Mouse (Mus musculus): Measurements from ENCODE around the gene Cnih2. TPM values are rescaled to one million over a fixed set of nuclear protein-coding genes. Genes with fewer than 3 reads are reported as not detected.

Cnih2 gene
- total and polyA plus RNA-seq, 3 experiments = 0.70 TPM; not detected in 2

DNA sequence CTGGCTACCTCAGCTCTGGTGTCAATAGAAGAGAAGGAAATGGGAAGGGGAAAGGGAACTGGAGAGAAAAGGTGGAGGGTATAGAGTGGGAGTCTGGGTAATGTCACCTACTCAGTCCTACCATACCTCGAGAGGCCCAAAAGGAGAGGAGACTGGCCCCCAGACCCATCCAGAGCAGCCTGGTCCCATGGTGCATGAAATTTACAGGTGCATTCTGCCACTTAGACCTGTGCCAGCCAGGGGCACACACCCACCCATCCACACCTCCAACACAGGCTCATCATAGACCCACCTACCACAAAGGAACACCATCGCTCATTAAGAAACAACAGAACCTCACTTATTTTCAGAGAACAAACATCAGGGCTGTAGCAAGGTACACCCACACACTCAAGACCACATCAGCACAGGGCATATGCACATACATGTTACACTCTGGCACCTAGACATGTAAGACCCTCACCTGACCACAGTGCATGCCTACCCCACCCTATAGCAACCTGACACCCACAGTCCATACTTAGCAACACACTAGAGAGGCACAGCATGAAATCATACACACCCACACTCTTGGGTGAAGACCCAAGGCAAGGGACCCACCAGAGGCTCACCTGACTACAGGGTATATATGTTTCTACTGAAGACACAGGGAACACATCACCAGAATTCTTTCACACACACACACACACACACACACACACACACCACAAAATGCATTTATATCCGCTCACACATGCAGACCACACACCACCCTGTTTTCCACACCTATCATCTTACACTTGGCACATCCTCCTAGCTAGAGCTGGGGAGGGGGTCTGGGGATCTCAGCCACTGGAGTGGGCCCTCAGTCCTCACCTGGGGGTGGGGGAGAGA is 14.1 kb downstream of the Cnih2 start:
- no peak for TF ChIP-seq CTCF (IDR thresholded peaks at IDR 0.05)
- TF ChIP-seq EP300 (IDR thresholded peaks at IDR 0.05; ENCODE audit: insufficient read depth, low read depth, low read length) = no peak
- TF ChIP-seq POLR2A (IDR thresholded peaks at IDR 0.05; ENCODE audit: insufficient read depth, low read depth, low read length) = no peak
- H3K79me2 ChIP-seq (replicated peaks; ENCODE audit: control insufficient read depth, insufficient read depth, low read length) = no peaks in the 10 kb centered on the region
- 67% methylated on average over 3 of the region's 3 CpGs for WGBS
- H3K4me1 ChIP-seq (ENCODE audit: control insufficient read depth, insufficient read depth, low read length) = peaks cover 5% of the 10 kb centered on the region
- H3K9ac ChIP-seq (ENCODE audit: low read depth, low read length) = no peak overlapping the region
- no peak overlapping the region for H3K27ac ChIP-seq
- H3K4me3 ChIP-seq = no peak overlapping the region
- H3K27me3 ChIP-seq (ENCODE audit: control insufficient read depth, insufficient read depth, low read length) = peaks cover 11% of the 10 kb centered on the region; the same call in 1 of the 2 replicates
- intact Hi-C loops (cut with DNase I) = no loop called here
- H3K36me3 ChIP-seq (ENCODE audit: control insufficient read depth, insufficient read depth, low read length) = no peaks in the 10 kb centered on the region
- DNase-seq = no peak

GRCm38 (mm10) chr19:5082596-5082995 is 15.7 kb downstream of the Cnih2 start:
- Histone ChIP-seq H3K36me3 (ENCODE audit: control insufficient read depth, insufficient read depth, low read length) (no peaks in the 10 kb centered on the region), H3K4me1 (ENCODE audit: control insufficient read depth, insufficient read depth, low read length) (peaks cover 2% of the 10 kb centered on the region), H3K4me3 (no peak overlapping the region), H3K79me2 (replicated peaks; ENCODE audit: control insufficient read depth, insufficient read depth, low read length) (no peaks in the 10 kb centered on the region), H3K27ac (no peak overlapping the region), H3K9ac (ENCODE audit: low read depth, low read length) (no peak overlapping the region), H3K27me3 (ENCODE audit: control insufficient read depth, insufficient read depth, low read length) (peaks cover 11% of the 10 kb centered on the region; the same call in 1 of the 2 replicates)
- WGBS = 71% methylated on average over 24 of the region's 24 CpGs
- intact Hi-C loops (cut with DNase I) = no loop called here
- TF ChIP-seq CTCF (IDR thresholded peaks at IDR 0.05) (no peak), POLR2A (IDR thresholded peaks at IDR 0.05; ENCODE audit: insufficient read depth, low read depth, low read length) (no peak), EP300 (IDR thresholded peaks at IDR 0.05; ENCODE audit: insufficient read depth, low read depth, low read length) (no peak)
- DNase-seq = no peak

DNA sequence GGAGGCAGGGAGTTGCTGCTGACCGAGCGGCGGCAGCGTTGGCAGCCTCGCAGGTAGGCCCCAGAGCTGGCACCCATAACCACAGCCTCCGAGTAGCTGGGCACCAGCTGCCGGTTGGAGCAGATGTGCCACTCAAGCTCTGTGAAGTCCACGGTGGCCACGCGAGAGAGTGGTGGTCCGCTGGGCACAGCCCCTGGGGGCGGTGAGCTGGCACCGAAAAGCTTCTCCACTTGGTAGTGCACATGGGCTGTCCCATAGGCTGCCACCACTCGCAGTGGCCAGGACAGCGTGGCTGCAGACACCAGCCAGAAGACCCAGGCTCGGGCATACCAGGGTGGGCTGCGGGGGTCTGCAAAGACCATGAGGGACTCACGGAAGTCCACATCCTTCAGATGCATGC is 16.3 kb downstream of the Cnih2 start:
- Histone ChIP-seq H3K27me3 (ENCODE audit: control insufficient read depth, insufficient read depth, low read length) (peaks cover 11% of the 10 kb centered on the region; the same call in 1 of the 2 replicates), H3K36me3 (ENCODE audit: control insufficient read depth, insufficient read depth, low read length) (no peaks in the 10 kb centered on the region), H3K4me1 (ENCODE audit: control insufficient read depth, insufficient read depth, low read length) (no peaks in the 10 kb centered on the region), H3K4me3 (no peak overlapping the region), H3K9ac (ENCODE audit: low read depth, low read length) (no peak overlapping the region), H3K27ac (no peak overlapping the region), H3K79me2 (replicated peaks; ENCODE audit: control insufficient read depth, insufficient read depth, low read length) (no peaks in the 10 kb centered on the region)
- TF ChIP-seq POLR2A (IDR thresholded peaks at IDR 0.05; ENCODE audit: insufficient read depth, low read depth, low read length) = no peak
- no peak for TF ChIP-seq CTCF (IDR thresholded peaks at IDR 0.05)
- no peak for TF ChIP-seq EP300 (IDR thresholded peaks at IDR 0.05; ENCODE audit: insufficient read depth, low read depth, low read length)
- 67% methylated on average over 18 of the region's 18 CpGs for WGBS
- no peak for DNase-seq
- intact Hi-C loops (cut with DNase I) = no loop called here

DNA sequence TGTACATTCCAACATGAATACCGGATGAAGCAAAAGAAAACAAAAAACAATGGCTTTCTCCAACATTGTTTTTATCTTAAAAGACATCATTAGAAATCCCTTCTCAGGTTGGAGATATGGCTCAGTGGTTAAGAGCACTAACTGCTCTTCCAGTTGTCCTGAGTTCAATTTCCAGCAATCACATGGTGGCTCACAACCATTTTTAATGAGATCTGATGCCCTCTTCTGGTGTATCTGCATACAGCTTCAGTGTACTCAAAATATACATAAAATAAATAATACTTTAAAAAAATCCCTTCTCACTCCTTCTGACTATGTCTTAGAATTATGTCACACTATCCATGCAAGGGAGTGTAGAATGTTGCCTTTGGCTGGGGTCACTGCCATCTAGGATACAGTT is 19.0 kb downstream of the Cnih2 start:
- no peaks in the 10 kb centered on the region for H3K4me1 ChIP-seq (ENCODE audit: control insufficient read depth, insufficient read depth, low read length)
- intact Hi-C loops (cut with DNase I) = no loop called here
- H3K36me3 ChIP-seq (ENCODE audit: control insufficient read depth, insufficient read depth, low read length) = no peaks in the 10 kb centered on the region
- no peaks in the 10 kb centered on the region for H3K79me2 ChIP-seq (replicated peaks; ENCODE audit: control insufficient read depth, insufficient read depth, low read length)
- H3K27me3 ChIP-seq (ENCODE audit: control insufficient read depth, insufficient read depth, low read length) = peaks cover 4% of the 10 kb centered on the region; the same call in 1 of the 2 replicates
- DNase-seq = no peak
- no peak overlapping the region for H3K9ac ChIP-seq (ENCODE audit: low read depth, low read length)
- no peak overlapping the region for H3K27ac ChIP-seq
- no peak for TF ChIP-seq POLR2A (IDR thresholded peaks at IDR 0.05; ENCODE audit: insufficient read depth, low read depth, low read length)
- peak; percentile 39 for TF ChIP-seq CTCF (IDR thresholded peaks at IDR 0.05)
- 89% methylated on average over 1 of the region's 1 CpGs for WGBS
- no peak overlapping the region for H3K4me3 ChIP-seq

- DNase-seq = no peak
- no peaks in the 10 kb centered on the region for H3K36me3 ChIP-seq (ENCODE audit: control insufficient read depth, insufficient read depth, low read length)
- H3K27ac ChIP-seq = no peak overlapping the region
- H3K79me2 ChIP-seq (replicated peaks; ENCODE audit: control insufficient read depth, insufficient read depth, low read length) = no peaks in the 10 kb centered on the region
- intact Hi-C loops (cut with DNase I) = loop anchor here (1.0 to 2.0 kb wide), 3 partner anchors 17 to 57 kb away; partner anchors contain the start of gene Rin1
- no peaks in the 10 kb centered on the region for H3K27me3 ChIP-seq (ENCODE audit: control insufficient read depth, insufficient read depth, low read length)
- TF ChIP-seq POLR2A (IDR thresholded peaks at IDR 0.05; ENCODE audit: insufficient read depth, low read depth, low read length) (no peak), EP300 (IDR thresholded peaks at IDR 0.05; ENCODE audit: insufficient read depth, low read depth, low read length) (no peak), CTCF (IDR thresholded peaks at IDR 0.05) (no peak)
- WGBS = 32% methylated on average over 5 of the region's 5 CpGs
- no peak overlapping the region for H3K4me3 ChIP-seq
- no peak overlapping the region for H3K9ac ChIP-seq (ENCODE audit: low read depth, low read length)
- H3K4me1 ChIP-seq (ENCODE audit: control insufficient read depth, insufficient read depth, low read length) = peaks cover 3% of the 10 kb centered on the region
Observed at GRCm38 (mm10) chr19:5073518-5073917, 24.8 kb downstream of the Cnih2 start.

GRCm38 (mm10) chr19:5073028-5073427 is 25.3 kb downstream of the Cnih2 start:
- H3K27me3 ChIP-seq (ENCODE audit: control insufficient read depth, insufficient read depth, low read length) = no peaks in the 10 kb centered on the region; the same call in 1 of the 2 replicates
- peak; percentile 52 to 77 for DNase-seq
- H3K4me1 ChIP-seq (ENCODE audit: control insufficient read depth, insufficient read depth, low read length) = peaks cover 3% of the 10 kb centered on the region
- no peak overlapping the region for H3K9ac ChIP-seq (ENCODE audit: low read depth, low read length)
- WGBS = 1% methylated on average over 15 of the region's 15 CpGs
- no peaks in the 10 kb centered on the region for H3K79me2 ChIP-seq (replicated peaks; ENCODE audit: control insufficient read depth, insufficient read depth, low read length)
- H3K27ac ChIP-seq = no peak overlapping the region
- TF ChIP-seq CTCF (IDR thresholded peaks at IDR 0.05) (peak; percentile 75), EP300 (IDR thresholded peaks at IDR 0.05; ENCODE audit: insufficient read depth, low read depth, low read length) (no peak), POLR2A (IDR thresholded peaks at IDR 0.05; ENCODE audit: insufficient read depth, low read depth, low read length) (no peak)
- H3K4me3 ChIP-seq = peak overlapping the region; percentile 61
- intact Hi-C loops (cut with DNase I) = loop anchor here (1.0 to 2.0 kb wide), 3 partner anchors 17 to 56 kb away; partner anchors contain the start of gene Rin1
- H3K36me3 ChIP-seq (ENCODE audit: control insufficient read depth, insufficient read depth, low read length) = no peaks in the 10 kb centered on the region

Data from heart, adult 2 months (tissue).